Mouse (Mus musculus) midbrain, embryonic 10.5 days (tissue): ENCODE data around the gene Camk2n1. TPM values are rescaled to one million over a fixed set of nuclear protein-coding genes. Genes with fewer than 3 reads are reported as not detected.

Source experiments
- DNase-seq: peaks from one replicate; pipeline ENCODE4 v3.0.0-alpha.2; 2017; ENCODE audit warnings: low spot score
- H3K27ac ChIP-seq: fragments of 300-500 bp; sonication (generic); replicated peaks from 2 replicates; pipeline ENCODE4 v1.5.1; 2016; ENCODE audit warnings: mild to moderate bottlenecking
- H3K27me3 ChIP-seq: fragments of 300-500 bp; sonication (generic); 2 replicates; pipeline ENCODE4 v1.6.1; 2016; ENCODE audit warnings: low read depth, mild to moderate bottlenecking; ENCODE audit not compliant: poor library complexity, severe bottlenecking
- H3K36me3 ChIP-seq: fragments of 300-500 bp; sonication (generic); 2 replicates; pipeline ENCODE4 v1.6.1; 2016; ENCODE audit warnings: mild to moderate bottlenecking, moderate library complexity
- H3K4me1 ChIP-seq: fragments of 300-500 bp; sonication (generic); 2 replicates; pipeline ENCODE4 v1.6.1; 2016
- H3K4me3 ChIP-seq: fragments of 300-500 bp; sonication (generic); 2 replicates; pipeline ENCODE4 v1.5.1; 2016; ENCODE audit warnings: mild to moderate bottlenecking, moderate library complexity
- H3K9me3 ChIP-seq: fragments of 300-500 bp; sonication (generic); replicated peaks from 2 replicates; pipeline ENCODE4 v1.6.1; 2016; ENCODE audit warnings: mild to moderate bottlenecking
- WGBS: fragments of 180-500 bp; shearing (Covaris S2); methylation state at CpG from one replicate; pipeline ENCODE4 v1.1.7; 2016; 5-methylcytosine and 5-hydroxymethylcytosine counted together
- polyA plus RNA-seq: library from polyadenylated mRNA; unstranded; fragments of >200 nt; fragmentation: Nextera tagmentation; extraction: Ambion mirVana; gene quantifications from 2 replicates; pipeline ENCODE4 v1.2.1, GENCODE M21; 2016

The Camk2n1 gene
- polyA plus RNA-seq, 1 experiment from 2014 or later: 3.3 TPM

GRCm38 (mm10) chr4:138488241-138488640 lies 34.1 kb downstream of the Camk2n1 start:
- H3K36me3 ChIP-seq: no peaks in the 10 kb centered on the region
- WGBS: 43% methylated on average over 8 of the region's 8 CpGs

GRCm38 (mm10) chr4:138491088-138491487 lies 37.0 kb downstream of the Camk2n1 start:
- H3K4me1 ChIP-seq: peaks cover 66% of the 10 kb centered on the region
- peak overlapping the region; percentile 72; the same call in 1 of the 2 replicates for H3K27ac ChIP-seq
- no peaks in the 10 kb centered on the region for H3K36me3 ChIP-seq
- H3K27me3 ChIP-seq: 0 out of 2 replicates have a peak, but pooled peaks cover 11% of the 10 kb centered on the region
- H3K9me3 ChIP-seq: no peaks in the 10 kb centered on the region
- DNase-seq: no peak
- 80% methylated on average over 4 of the region's 4 CpGs for WGBS
- H3K4me3 ChIP-seq: no peak overlapping the region

More at GRCm38 (mm10) chr4:138488241-138488640, 34.1 kb downstream of the Camk2n1 start:
- Histone ChIP-seq H3K4me1 (peaks cover 41% of the 10 kb centered on the region), H3K9me3 (no peaks in the 10 kb centered on the region), H3K27me3 (0 out of 2 replicates have a peak, but pooled peaks cover 3% of the 10 kb centered on the region), H3K27ac (peak overlapping the region; percentile 81), H3K4me3 (no peak overlapping the region)
- DNase-seq: no peak

- WGBS: 63% methylated on average over 5 of the region's 5 CpGs
- Histone ChIP-seq H3K4me3 (no peak overlapping the region), H3K9me3 (no peaks in the 10 kb centered on the region), H3K27ac (peak overlapping the region; percentile 88), H3K36me3 (no peaks in the 10 kb centered on the region), H3K27me3 (peaks cover 15% of the 10 kb centered on the region; the same call in 1 of the 2 replicates), H3K4me1 (peaks cover 81% of the 10 kb centered on the region)
- DNase-seq: no peak
Observed at GRCm38 (mm10) chr4:138493161-138494001, 39.3 kb downstream of the Camk2n1 start.

GRCm38 (mm10) chr4:138494905-138495304 lies 40.8 kb downstream of the Camk2n1 start:
- Histone ChIP-seq H3K9me3 (no peaks in the 10 kb centered on the region; the same call in 1 of the 2 replicates), H3K36me3 (no peaks in the 10 kb centered on the region), H3K4me3 (peak overlapping the region; percentile 17; the same call in 1 of the 2 replicates), H3K27ac (peak overlapping the region; percentile 88), H3K27me3 (peaks cover 15% of the 10 kb centered on the region; the same call in 1 of the 2 replicates), H3K4me1 (peaks cover 69% of the 10 kb centered on the region)
- WGBS: 16% methylated on average over 5 of the region's 5 CpGs
- DNase-seq: peak; percentile 84

- peaks cover 15% of the 10 kb centered on the region; the same call in 1 of the 2 replicates for H3K27me3 ChIP-seq
- H3K36me3 ChIP-seq: no peaks in the 10 kb centered on the region
- DNase-seq: peak; percentile 33
- peaks cover 63% of the 10 kb centered on the region for H3K4me1 ChIP-seq
- no peaks in the 10 kb centered on the region; the same call in 1 of the 2 replicates for H3K9me3 ChIP-seq
- H3K27ac ChIP-seq: peak overlapping the region; percentile 88
- H3K4me3 ChIP-seq: peak overlapping the region; percentile 35
- WGBS: 9% methylated on average over 13 of the region's 13 CpGs
Observed at GRCm38 (mm10) chr4:138495775-138496174, 41.7 kb downstream of the Camk2n1 start.

- Histone ChIP-seq H3K4me3 (0 out of 2 replicates have a peak overlapping the region, but pooled peaks have one; percentile 35), H3K27ac (peak overlapping the region; percentile 88), H3K27me3 (peaks cover 15% of the 10 kb centered on the region; the same call in 1 of the 2 replicates), H3K36me3 (no peaks in the 10 kb centered on the region), H3K4me1 (peaks cover 58% of the 10 kb centered on the region), H3K9me3 (no peaks in the 10 kb centered on the region; the same call in 1 of the 2 replicates)
- 75% methylated on average over 24 of the region's 24 CpGs for WGBS
- no peak for DNase-seq
Observed at GRCm38 (mm10) chr4:138496746-138497520, 42.8 kb downstream of the Camk2n1 start.

GRCm38 (mm10) chr4:138499856-138500645 lies 45.9 kb downstream of the Camk2n1 start:
- DNase-seq: no peak
- Histone ChIP-seq H3K9me3 (no peaks in the 10 kb centered on the region; the same call in 1 of the 2 replicates), H3K36me3 (no peaks in the 10 kb centered on the region), H3K27ac (no peak overlapping the region), H3K27me3 (peaks cover 15% of the 10 kb centered on the region), H3K4me1 (peaks cover 51% of the 10 kb centered on the region), H3K4me3 (no peak overlapping the region)
- 87% methylated on average over 21 of the region's 21 CpGs for WGBS

- 78% methylated on average over 5 of the region's 5 CpGs for WGBS
- Histone ChIP-seq H3K36me3 (no peaks in the 10 kb centered on the region), H3K4me3 (no peak overlapping the region), H3K27me3 (peaks cover 17% of the 10 kb centered on the region), H3K4me1 (peaks cover 46% of the 10 kb centered on the region), H3K27ac (no peak overlapping the region), H3K9me3 (no peaks in the 10 kb centered on the region; the same call in 1 of the 2 replicates)
- DNase-seq: no peak
Observed at GRCm38 (mm10) chr4:138501048-138501447, 46.9 kb downstream of the Camk2n1 start.

- Histone ChIP-seq H3K36me3 (no peaks in the 10 kb centered on the region), H3K4me1 (peaks cover 22% of the 10 kb centered on the region), H3K27me3 (peaks cover 25% of the 10 kb centered on the region), H3K27ac (peak overlapping the region; percentile 80), H3K9me3 (no peaks in the 10 kb centered on the region), H3K4me3 (peak overlapping the region; percentile 43)
- peak; percentile 74 for DNase-seq
- 1% methylated on average over 16 of the region's 16 CpGs for WGBS
Observed at GRCm38 (mm10) chr4:138504632-138505101, 50.6 kb downstream of the Camk2n1 start.

GRCm38 (mm10) chr4:138505171-138505870 lies 51.2 kb downstream of the Camk2n1 start:
- Histone ChIP-seq H3K36me3 (no peaks in the 10 kb centered on the region), H3K27ac (peak overlapping the region; percentile 80), H3K4me1 (peaks cover 22% of the 10 kb centered on the region), H3K27me3 (peaks cover 25% of the 10 kb centered on the region), H3K9me3 (no peaks in the 10 kb centered on the region), H3K4me3 (peak overlapping the region; percentile 43)
- DNase-seq: peak; percentile 55
- whole genome bisulfite sequencing: 2% methylated on average over 10 of the region's 10 CpGs

GRCm38 (mm10) chr4:138507903-138508302 lies 53.8 kb downstream of the Camk2n1 start:
- Histone ChIP-seq H3K36me3 (no peaks in the 10 kb centered on the region), H3K4me3 (no peak overlapping the region), H3K27ac (no peak overlapping the region), H3K27me3 (peaks cover 25% of the 10 kb centered on the region), H3K4me1 (peaks cover 25% of the 10 kb centered on the region), H3K9me3 (no peaks in the 10 kb centered on the region)
- DNase-seq: no peak
- 73% methylated on average over 6 of the region's 6 CpGs for WGBS
